Mouse (Mus musculus): ENCODE data around the gene Rad17. TPM values are rescaled to one million over a fixed set of nuclear protein-coding genes. Genes with fewer than 3 reads are reported as not detected.

Rad17 gene
- polyA plus RNA-seq, 1 experiment from 2014 or later: 24.0 TPM

- 54% methylated on average over 6 of the region's 6 CpGs for WGBS
Measured at GRCm38 (mm10) chr13:100582144-100582543, 68.7 kb downstream of the Rad17 start.

GRCm38 (mm10) chr13:100581701-100582100 is 69.2 kb downstream of the Rad17 start:
- WGBS: 33% methylated on average over 3 of the region's 3 CpGs
- Histone ChIP-seq H3K9me3 (replicated peaks) (no peaks in the 10 kb centered on the region), H3K36me3 (no peaks in the 10 kb centered on the region), H3K9ac (no peak overlapping the region), H3K4me1 (peaks cover 4% of the 10 kb centered on the region; the same call in 1 of the 2 replicates), H3K27ac (no peak overlapping the region), H3K4me2 (replicated peaks) (no peak overlapping the region), H3K27me3 (no peaks in the 10 kb centered on the region), H3K4me3 (no peak overlapping the region)
- no peak for ATAC-seq (ENCODE audit: low FRiP score)

More at GRCm38 (mm10) chr13:100582144-100582543, 68.7 kb downstream of the Rad17 start:
- Histone ChIP-seq H3K9ac (no peak overlapping the region), H3K27ac (no peak overlapping the region), H3K36me3 (no peaks in the 10 kb centered on the region), H3K9me3 (replicated peaks) (no peaks in the 10 kb centered on the region), H3K4me2 (replicated peaks) (no peak overlapping the region), H3K4me1 (peaks cover 4% of the 10 kb centered on the region; the same call in 1 of the 2 replicates), H3K27me3 (no peaks in the 10 kb centered on the region), H3K4me3 (no peak overlapping the region)
- ATAC-seq (ENCODE audit: low FRiP score): no peak

- H3K9ac ChIP-seq: no peak overlapping the region
- H3K4me2 ChIP-seq (replicated peaks): no peak overlapping the region
- H3K4me3 ChIP-seq: no peak overlapping the region
- H3K27ac ChIP-seq: no peak overlapping the region
- no peaks in the 10 kb centered on the region for H3K27me3 ChIP-seq
- H3K4me1 ChIP-seq: peaks cover 4% of the 10 kb centered on the region; the same call in 1 of the 2 replicates
- no peak for ATAC-seq (ENCODE audit: low FRiP score)
- no peaks in the 10 kb centered on the region for H3K36me3 ChIP-seq
- no peaks in the 10 kb centered on the region for H3K9me3 ChIP-seq (replicated peaks)
Measured at GRCm38 (mm10) chr13:100579951-100580350, 70.9 kb downstream of the Rad17 start.

- Histone ChIP-seq H3K27me3 (no peaks in the 10 kb centered on the region), H3K4me1 (peaks cover 4% of the 10 kb centered on the region; the same call in 1 of the 2 replicates), H3K36me3 (no peaks in the 10 kb centered on the region), H3K4me2 (replicated peaks) (no peak overlapping the region), H3K27ac (no peak overlapping the region), H3K4me3 (no peak overlapping the region), H3K9me3 (replicated peaks) (no peaks in the 10 kb centered on the region), H3K9ac (no peak overlapping the region)
- no peak for ATAC-seq (ENCODE audit: low FRiP score)
- WGBS: 55% methylated on average over 3 of the region's 3 CpGs
Measured at GRCm38 (mm10) chr13:100579220-100579619, 71.6 kb downstream of the Rad17 start.

- no peak overlapping the region for H3K9ac ChIP-seq
- no peaks in the 10 kb centered on the region for H3K4me1 ChIP-seq
- H3K27me3 ChIP-seq: no peaks in the 10 kb centered on the region
- ATAC-seq (ENCODE audit: low FRiP score): no peak
- H3K27ac ChIP-seq: no peak overlapping the region
- no peaks in the 10 kb centered on the region for H3K9me3 ChIP-seq (replicated peaks)
- H3K4me2 ChIP-seq (replicated peaks): no peak overlapping the region
- 76% methylated on average over 2 of the region's 2 CpGs for WGBS
- no peak overlapping the region for H3K4me3 ChIP-seq
- H3K36me3 ChIP-seq: no peaks in the 10 kb centered on the region
Measured at GRCm38 (mm10) chr13:100575950-100576349, 74.9 kb downstream of the Rad17 start.

GRCm38 (mm10) chr13:100570713-100571112 is 80.1 kb downstream of the Rad17 start:
- Histone ChIP-seq H3K4me3 (no peak overlapping the region), H3K27me3 (no peaks in the 10 kb centered on the region), H3K27ac (no peak overlapping the region), H3K36me3 (no peaks in the 10 kb centered on the region), H3K4me2 (replicated peaks) (no peak overlapping the region), H3K9ac (no peak overlapping the region), H3K9me3 (replicated peaks) (no peaks in the 10 kb centered on the region), H3K4me1 (no peaks in the 10 kb centered on the region)
- no peak for ATAC-seq (ENCODE audit: low FRiP score)
- WGBS: 79% methylated on average over 2 of the region's 2 CpGs

GRCm38 (mm10) chr13:100568359-100568758 is 82.5 kb downstream of the Rad17 start:
- 91% methylated on average over 1 of the region's 1 CpGs for WGBS
- Histone ChIP-seq H3K36me3 (no peaks in the 10 kb centered on the region), H3K4me1 (no peaks in the 10 kb centered on the region), H3K4me2 (replicated peaks) (no peak overlapping the region), H3K9me3 (replicated peaks) (no peaks in the 10 kb centered on the region), H3K27me3 (no peaks in the 10 kb centered on the region), H3K27ac (no peak overlapping the region), H3K9ac (no peak overlapping the region), H3K4me3 (no peak overlapping the region)
- no peak for ATAC-seq (ENCODE audit: low FRiP score)

Other genes starting within 250 kb of the Rad17 start
- 0.05 TPM in 1 of 2 replicates, not detected in the other for gene Naip1, start 198.2 kb downstream of the Rad17 start, polyA plus RNA-seq (2016; fragmentation: Nextera tagmentation; extraction: Ambion mirVana)
- 75.9 and 83.2 TPM in 2 replicates for gene Gtf2h2, start 158.5 kb downstream of the Rad17 start, polyA plus RNA-seq (2016; fragmentation: Nextera tagmentation; extraction: Ambion mirVana)
- gene Ocln, start 98.3 kb downstream of the Rad17 start, polyA plus RNA-seq (2016; fragmentation: Nextera tagmentation; extraction: Ambion mirVana): 6.4 and 8.1 TPM in 2 replicates
- gene Marveld2, start 34.1 kb downstream of the Rad17 start, polyA plus RNA-seq (2016; fragmentation: Nextera tagmentation; extraction: Ambion mirVana): 3.4 and 4.2 TPM in 2 replicates
- 257 and 279 TPM in 2 replicates for gene Ak6, start 72 bp downstream of the Rad17 start, polyA plus RNA-seq (2016; fragmentation: Nextera tagmentation; extraction: Ambion mirVana)
- gene Taf9, start 528 bp upstream of the Rad17 start, polyA plus RNA-seq (2016; fragmentation: Nextera tagmentation; extraction: Ambion mirVana): 18.3 and 27.6 TPM in 2 replicates
- 3.4 and 3.6 TPM in 2 replicates for gene Ccdc125, start 18.7 kb upstream of the Rad17 start, polyA plus RNA-seq (2016; fragmentation: Nextera tagmentation; extraction: Ambion mirVana)
- 71.2 and 74.1 TPM in 2 replicates for gene Cdk7, start 79.9 kb upstream of the Rad17 start, polyA plus RNA-seq (2016; fragmentation: Nextera tagmentation; extraction: Ambion mirVana)
- gene Mrps36, start 93.6 kb upstream of the Rad17 start, polyA plus RNA-seq (2016; fragmentation: Nextera tagmentation; extraction: Ambion mirVana): 111 and 118 TPM in 2 replicates
- 29.1 and 31.3 TPM in 2 replicates for gene Cenph, start 124.8 kb upstream of the Rad17 start, polyA plus RNA-seq (2016; fragmentation: Nextera tagmentation; extraction: Ambion mirVana)
- 174 and 189 TPM in 2 replicates for gene Ccnb1, start 135.5 kb upstream of the Rad17 start, polyA plus RNA-seq (2016; fragmentation: Nextera tagmentation; extraction: Ambion mirVana)
- gene Slc30a5, start 182.4 kb upstream of the Rad17 start, polyA plus RNA-seq (2016; fragmentation: Nextera tagmentation; extraction: Ambion mirVana): 43.5 and 51.2 TPM in 2 replicates

All from hindbrain, embryonic 12.5 days (tissue).